Mouse (Mus musculus) layer of hippocampus, adult 8-10 months (tissue): ENCODE results near the gene Tmem222. TPM values are rescaled to one million over a fixed set of nuclear protein-coding genes. Genes with fewer than 3 reads are reported as not detected.

ENCODE experiments used
- DNase-seq, 2 experiments: peaks; one replicate each; pipeline ENCODE4 v3.0.0; 2022; ENCODE audit warnings: low spot score in 2 of 2
- total RNA-seq, 4 experiments: library from RNA; stranded (reverse); gene quantifications; 2 replicates each; pipeline ENCODE4 v1.2.4; 2022

Gene Tmem222
- total RNA-seq, 4 experiments from 2014 or later: 80.1 to 92.0 (median 85.6) TPM

GRCm38 (mm10) chr4:133252089-133252488, 25.5 kb downstream of the Tmem222 start:
- no peak for DNase-seq

- DNase-seq: no peak
Observed at GRCm38 (mm10) chr4:133251214-133251613, 26.4 kb downstream of the Tmem222 start.

- DNase-seq: peak; percentile 62 to 79
Observed at GRCm38 (mm10) chr4:133250609-133251008, 27.0 kb downstream of the Tmem222 start.

GRCm38 (mm10) chr4:133247806-133248449, 29.7 kb downstream of the Tmem222 start:
- DNase-seq: no peak

GRCm38 (mm10) chr4:133247072-133247471, 30.5 kb downstream of the Tmem222 start:
- no peak for DNase-seq

- no peak for DNase-seq
Observed at GRCm38 (mm10) chr4:133244289-133244688, 33.3 kb downstream of the Tmem222 start.

- no peak for DNase-seq
Observed at GRCm38 (mm10) chr4:133243538-133243937, 34.1 kb downstream of the Tmem222 start.

GRCm38 (mm10) chr4:133242710-133243109, 34.9 kb downstream of the Tmem222 start:
- DNase-seq: no peak

GRCm38 (mm10) chr4:133241910-133242309, 35.7 kb downstream of the Tmem222 start:
- DNase-seq: no peak

GRCm38 (mm10) chr4:133240934-133241908, 36.4 kb downstream of the Tmem222 start:
- DNase-seq: peak; percentile 75 to 81

GRCm38 (mm10) chr4:133240490-133240921, 37.1 kb downstream of the Tmem222 start, which contains the start of gene Map3k6:
TSS of gene Map3k6 (plus strand) at chr4:133240818.
- no peak for DNase-seq

- no peak for DNase-seq
Observed at GRCm38 (mm10) chr4:133237911-133238310, 39.7 kb downstream of the Tmem222 start.

GRCm38 (mm10) chr4:133235415-133235814, 42.2 kb downstream of the Tmem222 start:
- DNase-seq: no peak

GRCm38 (mm10) chr4:133234771-133235170, 42.8 kb downstream of the Tmem222 start:
- DNase-seq: no peak

- no peak for DNase-seq
Observed at GRCm38 (mm10) chr4:133233285-133233976, 44.2 kb downstream of the Tmem222 start.

GRCm38 (mm10) chr4:133229582-133229981, 48.0 kb downstream of the Tmem222 start:
- peak in 1 of 2 experiments; percentile 50 for DNase-seq

- DNase-seq: no peak
Observed at GRCm38 (mm10) chr4:133227636-133228035, 50.0 kb downstream of the Tmem222 start.

GRCm38 (mm10) chr4:133226073-133226472, 51.5 kb downstream of the Tmem222 start:
- no peak for DNase-seq

- no peak for DNase-seq
Observed at GRCm38 (mm10) chr4:133223875-133224274, 53.7 kb downstream of the Tmem222 start.

- no peak for DNase-seq
Observed at GRCm38 (mm10) chr4:133221701-133222100, 55.9 kb downstream of the Tmem222 start.

- no peak for DNase-seq
Observed at GRCm38 (mm10) chr4:133220656-133221055, 56.9 kb downstream of the Tmem222 start.

GRCm38 (mm10) chr4:133218745-133219144, 58.8 kb downstream of the Tmem222 start:
- DNase-seq: no peak
